Mouse (Mus musculus): ENCODE measurements around the gene Trpv6. TPM values are rescaled to one million over a fixed set of nuclear protein-coding genes. Genes with fewer than 3 reads are reported as not detected.

Trpv6 gene
- polyA plus RNA-seq (2021; fragmentation: Nextera tagmentation): 0.24 and 0.33 TPM in 2 replicates
- long read RNA-seq, experiment 1: 0 reads
- long read RNA-seq, experiment 2, partial matches to known transcripts: 1 of 2 reads
- long read RNA-seq, experiment 2, other reads (novel, unspliced or antisense): 1 of 2 reads

GRCm38 (mm10) chr6:41636178-41636577, at the start of gene Trpv6:
Gene Trpv6 (minus strand): TSS chr6:41636405.

DNA sequence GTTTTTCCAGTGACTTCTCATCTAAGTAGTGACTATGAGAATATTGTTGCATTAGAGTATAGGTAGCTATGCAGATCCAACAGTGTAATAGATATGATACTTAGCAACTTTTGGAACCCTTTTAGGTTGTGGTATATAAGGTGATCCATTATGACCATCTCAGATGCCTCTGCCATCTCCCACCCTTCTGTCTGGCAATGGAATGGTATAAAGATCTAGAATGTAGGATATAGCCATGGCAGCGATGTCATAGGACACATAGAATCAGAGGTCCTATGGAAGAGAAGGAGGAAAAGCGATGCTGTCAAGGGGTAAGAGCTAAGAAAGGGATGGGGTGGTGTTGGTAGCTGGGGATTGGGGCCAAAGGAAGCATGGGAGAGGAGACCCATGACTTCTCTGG, 47.9 kb upstream of the Trpv6 start, which contains the start of gene Llcfc1:
Gene Llcfc1, plus strand, starts transcription at position 301 of the 400 bp plus-strand sequence.

DNA sequence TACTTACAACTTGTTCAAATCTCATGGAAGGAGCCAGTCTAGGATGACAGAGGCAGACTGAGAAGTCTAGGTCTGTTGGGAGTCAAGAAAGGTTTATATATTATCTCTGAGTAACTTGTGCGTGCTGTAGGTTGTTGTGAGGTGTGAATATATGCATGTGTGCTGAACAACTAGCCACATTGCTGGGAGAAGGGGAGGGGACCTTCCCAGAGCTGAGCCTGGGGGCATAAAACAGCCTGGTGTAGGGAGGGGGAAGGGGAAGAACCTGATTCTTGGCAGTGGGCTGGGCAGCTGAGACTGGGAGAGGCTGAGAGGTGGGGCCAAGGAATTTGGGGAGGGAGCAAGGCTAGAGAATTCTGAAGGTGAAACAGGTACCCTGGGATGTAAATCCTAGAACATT, 44.5 kb upstream of the Trpv6 start, which contains the start of gene Trpv5:
Gene Trpv5, minus strand, starts transcription at position 101 of the 400 bp plus-strand sequence.

DNA sequence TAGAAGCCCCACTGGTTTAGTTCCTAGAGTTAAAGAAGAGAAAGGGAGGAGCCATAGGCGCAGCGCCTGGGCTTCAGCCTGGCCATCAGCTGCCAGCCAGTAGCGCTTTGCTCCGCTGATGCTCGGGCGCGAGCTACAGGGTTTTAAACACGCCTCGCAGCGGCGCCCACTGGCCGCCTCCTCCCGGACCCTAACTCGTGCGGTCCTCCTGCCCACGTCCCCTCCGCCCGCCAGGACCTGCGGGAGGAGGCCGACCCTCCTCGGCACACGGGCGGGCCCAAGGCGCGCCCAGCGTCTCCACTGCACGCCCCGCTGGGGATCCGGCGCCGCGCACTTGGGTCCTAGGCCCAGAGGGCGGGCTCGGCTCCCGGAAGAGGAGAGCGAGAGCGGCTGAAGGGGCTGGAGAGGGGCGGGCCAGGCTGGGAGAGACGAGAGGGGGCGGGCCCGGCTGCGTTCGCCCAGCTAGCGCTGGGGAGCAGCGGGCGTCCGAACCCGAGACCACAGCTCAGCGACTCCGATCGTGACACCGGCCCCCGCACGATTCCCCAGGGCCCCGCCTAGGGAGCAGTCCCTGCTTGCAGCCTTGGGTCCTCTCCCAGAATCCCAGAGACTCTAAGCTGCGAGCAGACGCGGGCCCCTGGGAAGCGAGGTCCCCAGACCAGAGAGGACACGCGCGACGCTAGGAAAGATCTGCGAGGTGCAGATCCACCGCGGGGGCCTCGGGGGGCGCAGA, 31.0 kb downstream of the Trpv6 start, which contains the start of gene Ephb6:
Gene Ephb6, plus strand, starts transcription at position 422 of the 733 bp plus-strand sequence.

Other genes with a start within 250 kb of the Trpv6 start
- gene Gm5771, start 244.0 kb downstream of the Trpv6 start, polyA plus RNA-seq (2021; fragmentation: Nextera tagmentation): not detected in 2 replicates
- 0.34 TPM in 1 of 2 replicates, not detected in the other for gene Gm10334, start 190.3 kb downstream of the Trpv6 start, polyA plus RNA-seq (2021; fragmentation: Nextera tagmentation)
- gene Prss1, start 177.5 kb downstream of the Trpv6 start, polyA plus RNA-seq (2021; fragmentation: Nextera tagmentation): not detected in 2 replicates
- not detected in 2 replicates for gene Prss2, start 114.6 kb downstream of the Trpv6 start, polyA plus RNA-seq (2021; fragmentation: Nextera tagmentation)
- 36.2 and 39.3 TPM in 2 replicates for gene Ephb6, start 30.9 kb downstream of the Trpv6 start, polyA plus RNA-seq (2021; fragmentation: Nextera tagmentation)
- not detected in 2 replicates for gene Trpv5, start 44.4 kb upstream of the Trpv6 start, polyA plus RNA-seq (2021; fragmentation: Nextera tagmentation)
- not detected in 2 replicates for gene Llcfc1, start 48.0 kb upstream of the Trpv6 start, polyA plus RNA-seq (2021; fragmentation: Nextera tagmentation)
- not detected in 2 replicates for gene Kel, start 67.9 kb upstream of the Trpv6 start, polyA plus RNA-seq (2021; fragmentation: Nextera tagmentation)
- gene Olfr459, start 138.8 kb upstream of the Trpv6 start, polyA plus RNA-seq (2021; fragmentation: Nextera tagmentation): not detected in 2 replicates
- gene Pip, start 211.1 kb upstream of the Trpv6 start, polyA plus RNA-seq (2021; fragmentation: Nextera tagmentation): not detected in 2 replicates
- gene Sval2, start 216.6 kb upstream of the Trpv6 start, polyA plus RNA-seq (2021; fragmentation: Nextera tagmentation): not detected in 2 replicates